Mouse (Mus musculus) midbrain, embryonic 15.5 days (tissue): Measurements from ENCODE around the gene Mrpl10. TPM values are rescaled to one million over a fixed set of nuclear protein-coding genes. Genes with fewer than 3 reads are reported as not detected.

Source experiments
- ATAC-seq: fragments of 200-750 bp; cut with Nextera tagmentation; replicated peaks from 2 replicates; pipeline ENCODE4 v1.8.0; 2017; ENCODE audit warnings: moderate TSS enrichment
- H3K27ac ChIP-seq: fragments of 300-500 bp; sonication (generic); 2 replicates; pipeline ENCODE4 v1.5.1; 2015; ENCODE audit warnings: mild to moderate bottlenecking, inconsistent platforms
- H3K27me3 ChIP-seq: fragments of 300-500 bp; sonication (generic); replicated peaks from 2 replicates; pipeline ENCODE4 v1.6.1; 2015; ENCODE audit warnings: inconsistent platforms
- H3K36me3 ChIP-seq: fragments of 300-500 bp; sonication (generic); replicated peaks from 2 replicates; pipeline ENCODE4 v1.6.1; 2015; ENCODE audit warnings: inconsistent platforms
- H3K4me1 ChIP-seq: fragments of 300-500 bp; sonication (generic); 2 replicates; pipeline ENCODE4 v1.6.1; 2015; ENCODE audit warnings: inconsistent platforms
- H3K4me2 ChIP-seq: fragments of 300-500 bp; sonication (generic); 2 replicates; pipeline ENCODE4 v1.6.1; 2015; ENCODE audit warnings: inconsistent platforms, mild to moderate bottlenecking, moderate library complexity
- H3K4me3 ChIP-seq: fragments of 300-500 bp; sonication (generic); 2 replicates; pipeline ENCODE4 v1.5.1; 2015; ENCODE audit warnings: mild to moderate bottlenecking, inconsistent platforms
- H3K9ac ChIP-seq: fragments of 300-500 bp; sonication (generic); 2 replicates; pipeline ENCODE4 v1.6.1; 2015; ENCODE audit warnings: mild to moderate bottlenecking, inconsistent platforms
- H3K9me3 ChIP-seq: fragments of 300-500 bp; sonication (generic); 2 replicates; pipeline ENCODE4 v1.6.1; 2016; ENCODE audit warnings: inconsistent platforms
- WGBS: fragments of 180-500 bp; shearing (Covaris S2); methylation state at CpG from one replicate; pipeline ENCODE4 v1.1.7; 2015; ENCODE audit warnings: mixed read lengths; 5-methylcytosine and 5-hydroxymethylcytosine counted together
- polyA plus RNA-seq: library from polyadenylated mRNA; unstranded; fragments of >200 nt; fragmentation: Nextera tagmentation; extraction: Ambion mirVana; gene quantifications from 2 replicates; pipeline ENCODE4 v1.2.1, GENCODE M21; 2015

Mrpl10 gene
- polyA plus RNA-seq, 1 experiment from 2014 or later = 54.5 TPM

- no peak overlapping the region for H3K27ac ChIP-seq
- H3K9ac ChIP-seq = no peak overlapping the region
- ATAC-seq = no peak
- H3K4me2 ChIP-seq = no peak overlapping the region
- H3K4me1 ChIP-seq = peaks cover 9% of the 10 kb centered on the region
- no peaks in the 10 kb centered on the region for H3K36me3 ChIP-seq
- H3K27me3 ChIP-seq = no peaks in the 10 kb centered on the region
- no peaks in the 10 kb centered on the region for H3K9me3 ChIP-seq
- H3K4me3 ChIP-seq = no peak overlapping the region
- WGBS = 95% methylated on average over 4 of the region's 4 CpGs
Measured at GRCm38 (mm10) chr11:97033781-97034180, 7.6 kb upstream of the Mrpl10 start.

- 78% methylated on average over 5 of the region's 5 CpGs for WGBS
- no peaks in the 10 kb centered on the region for H3K36me3 ChIP-seq
- H3K4me3 ChIP-seq = no peak overlapping the region
- peaks cover 6% of the 10 kb centered on the region; the same call in 1 of the 2 replicates for H3K4me1 ChIP-seq
- H3K9ac ChIP-seq = no peak overlapping the region
- no peak overlapping the region for H3K4me2 ChIP-seq
- no peak for ATAC-seq
- no peak overlapping the region for H3K27ac ChIP-seq
- H3K27me3 ChIP-seq = no peaks in the 10 kb centered on the region
- H3K9me3 ChIP-seq = no peaks in the 10 kb centered on the region
Measured at GRCm38 (mm10) chr11:97036141-97036540, 5.2 kb upstream of the Mrpl10 start.

GRCm38 (mm10) chr11:97038881-97039280 lies 2.5 kb upstream of the Mrpl10 start:
- Histone ChIP-seq H3K27ac (no peak overlapping the region), H3K4me3 (no peak overlapping the region), H3K36me3 (no peaks in the 10 kb centered on the region), H3K27me3 (no peaks in the 10 kb centered on the region), H3K4me2 (no peak overlapping the region), H3K4me1 (peaks cover 15% of the 10 kb centered on the region), H3K9me3 (no peaks in the 10 kb centered on the region), H3K9ac (no peak overlapping the region)
- WGBS = 64% methylated on average over 7 of the region's 7 CpGs
- ATAC-seq = no peak

GRCm38 (mm10) chr11:97040301-97041021 lies 899 bp upstream of the Mrpl10 start:
- Histone ChIP-seq H3K9me3 (no peaks in the 10 kb centered on the region), H3K4me2 (peak overlapping the region; percentile 75), H3K4me1 (peaks cover 15% of the 10 kb centered on the region), H3K9ac (no peak overlapping the region), H3K4me3 (peak overlapping the region; percentile 91), H3K27ac (no peak overlapping the region), H3K36me3 (no peaks in the 10 kb centered on the region), H3K27me3 (no peaks in the 10 kb centered on the region)
- WGBS = 55% methylated on average over 12 of the region's 12 CpGs
- ATAC-seq = peak; percentile 3; the same call in 1 of the 2 replicates

GRCm38 (mm10) chr11:97044902-97045301 lies 3.5 kb downstream of the Mrpl10 start:
- H3K27me3 ChIP-seq = no peaks in the 10 kb centered on the region
- no peak overlapping the region for H3K4me3 ChIP-seq
- no peak for ATAC-seq
- H3K9me3 ChIP-seq = no peaks in the 10 kb centered on the region
- no peak overlapping the region for H3K4me2 ChIP-seq
- no peaks in the 10 kb centered on the region for H3K36me3 ChIP-seq
- 96% methylated on average over 8 of the region's 8 CpGs for WGBS
- H3K9ac ChIP-seq = no peak overlapping the region
- peaks cover 15% of the 10 kb centered on the region for H3K4me1 ChIP-seq
- no peak overlapping the region for H3K27ac ChIP-seq

- Histone ChIP-seq H3K27me3 (no peaks in the 10 kb centered on the region), H3K9me3 (no peaks in the 10 kb centered on the region), H3K4me1 (peaks cover 21% of the 10 kb centered on the region), H3K27ac (no peak overlapping the region), H3K9ac (no peak overlapping the region), H3K4me3 (no peak overlapping the region), H3K4me2 (no peak overlapping the region), H3K36me3 (no peaks in the 10 kb centered on the region)
- ATAC-seq = no peak
- WGBS = 81% methylated on average over 7 of the region's 7 CpGs
Measured at GRCm38 (mm10) chr11:97045861-97046260, 4.5 kb downstream of the Mrpl10 start.

DNA sequence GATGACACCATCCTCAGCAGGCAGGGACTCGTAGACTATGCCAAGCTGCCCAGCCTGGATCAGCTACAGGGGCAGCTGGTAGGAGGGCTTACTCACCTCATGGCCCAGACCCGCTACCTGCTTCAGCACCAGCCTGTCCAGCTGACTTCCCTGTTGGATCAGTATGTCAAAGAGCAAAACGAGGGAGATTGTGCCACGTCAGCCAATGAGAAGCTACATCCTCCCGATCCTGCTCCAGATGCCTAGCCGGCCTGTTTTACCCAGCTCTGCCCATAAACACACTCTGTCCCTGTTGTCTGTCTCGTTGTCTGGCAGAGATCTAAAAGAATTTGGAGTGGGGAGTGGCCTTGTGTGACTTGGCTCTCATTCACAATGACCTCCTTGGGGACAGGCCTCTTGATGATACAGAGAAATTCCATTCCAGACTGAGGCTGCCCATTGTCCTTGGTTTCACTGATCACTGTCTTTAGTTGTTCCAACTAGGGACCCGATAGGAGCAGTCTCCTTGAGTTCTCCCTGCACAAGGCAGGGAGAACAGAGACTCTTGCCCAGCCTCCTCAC lies 6.8 kb downstream of the Mrpl10 start:
- no peaks in the 10 kb centered on the region for H3K27me3 ChIP-seq

DNA sequence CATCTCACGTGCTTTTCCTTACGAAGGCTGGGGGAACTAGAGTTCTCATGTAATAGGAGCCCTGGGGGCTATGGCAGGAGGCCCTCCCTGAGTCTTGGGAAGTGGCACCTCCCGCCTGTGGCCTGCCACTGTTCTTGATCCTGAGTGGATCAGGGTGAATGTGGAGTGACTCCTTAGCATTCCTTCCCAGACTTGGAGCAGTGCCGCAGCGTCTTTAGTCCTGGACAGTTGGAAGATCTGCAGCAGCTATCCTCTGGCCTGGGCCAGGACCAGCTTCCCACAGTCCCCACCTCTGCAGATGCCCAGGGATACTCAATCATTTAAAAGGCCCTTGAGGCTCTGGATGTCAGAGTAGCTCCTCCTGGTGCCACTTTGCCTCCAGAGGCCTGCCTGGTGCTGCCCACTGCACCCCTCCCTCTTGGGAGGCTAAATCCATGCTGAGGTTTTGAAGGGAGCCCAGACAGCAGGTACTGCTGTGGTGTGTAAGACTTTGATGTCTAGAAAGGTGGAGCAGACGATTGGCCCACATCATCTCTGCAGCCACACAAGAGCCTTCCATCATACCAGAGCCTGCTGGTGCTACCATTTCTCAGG lies 8.2 kb downstream of the Mrpl10 start:
- no peak overlapping the region for H3K27ac ChIP-seq
- no peaks in the 10 kb centered on the region for H3K9me3 ChIP-seq
- H3K4me2 ChIP-seq = no peak overlapping the region
- no peak overlapping the region for H3K9ac ChIP-seq
- H3K36me3 ChIP-seq = peaks cover 11% of the 10 kb centered on the region; the same call in 1 of the 2 replicates
- no peaks in the 10 kb centered on the region for H3K27me3 ChIP-seq
- ATAC-seq = no peak
- peaks cover 27% of the 10 kb centered on the region for H3K4me1 ChIP-seq
- H3K4me3 ChIP-seq = no peak overlapping the region
- 77% methylated on average over 6 of the region's 6 CpGs for WGBS

More for the DNA sequence above, 6.8 kb downstream of the Mrpl10 start:
- Histone ChIP-seq H3K9me3 (no peaks in the 10 kb centered on the region), H3K36me3 (no peaks in the 10 kb centered on the region), H3K4me3 (no peak overlapping the region), H3K4me2 (no peak overlapping the region), H3K9ac (no peak overlapping the region), H3K27ac (no peak overlapping the region), H3K4me1 (peaks cover 27% of the 10 kb centered on the region)
- 83% methylated on average over 8 of the region's 8 CpGs for WGBS
- ATAC-seq = no peak

GRCm38 (mm10) chr11:97050216-97050943 lies 9.0 kb downstream of the Mrpl10 start, which contains the start of gene Osbpl7:
Osbpl7 (plus strand) TSS chr11:97050628.
- ATAC-seq = peak; percentile 86
- 6% methylated on average over 18 of the region's 18 CpGs for WGBS
- H3K9me3 ChIP-seq = no peaks in the 10 kb centered on the region
- peak within 1 kb of the TSS; percentile 61 for H3K4me3 ChIP-seq
- peak within 1 kb of the TSS; percentile 67 for H3K27ac ChIP-seq
- peak within 1 kb of the TSS; percentile 96 for H3K4me2 ChIP-seq
- peak within 1 kb of the TSS; percentile 79 for H3K9ac ChIP-seq
- H3K36me3 ChIP-seq = peaks cover 19% of the 10 kb centered on the region; the same call in 1 of the 2 replicates
- H3K27me3 ChIP-seq = no peaks in the 10 kb centered on the region
- H3K4me1 ChIP-seq = peaks cover 27% of the 10 kb centered on the region

DNA sequence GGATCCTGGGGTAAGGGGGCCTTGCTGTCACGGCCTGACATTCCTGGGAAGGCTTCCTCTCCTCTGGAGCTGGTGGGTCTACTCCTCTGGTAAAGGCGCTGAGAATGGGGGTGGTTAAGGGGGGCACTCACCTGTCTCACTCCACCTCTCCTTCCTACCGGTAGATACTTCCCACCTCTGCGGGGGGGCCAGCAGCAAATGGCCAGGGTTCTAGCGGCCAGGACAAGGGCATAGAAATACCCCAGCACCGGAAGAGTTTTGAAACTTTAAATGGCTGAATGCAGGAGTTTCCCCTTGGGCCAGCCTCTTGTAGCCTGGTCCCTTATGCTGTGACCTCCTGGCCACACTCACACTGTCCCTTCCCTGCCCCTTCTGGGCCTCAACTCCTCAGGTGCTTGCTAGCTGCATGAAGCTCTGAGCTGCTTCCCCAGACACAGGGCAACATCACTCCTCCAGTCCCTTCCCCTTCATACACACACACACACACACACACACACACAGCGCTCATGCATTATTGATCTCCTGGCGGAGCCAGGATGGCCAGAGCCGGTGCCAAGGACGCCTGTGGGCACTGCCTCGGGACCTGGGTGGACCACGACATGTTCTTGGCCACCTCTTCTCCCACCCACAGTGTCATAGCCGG lies 9.7 kb downstream of the Mrpl10 start:
- Histone ChIP-seq H3K27ac (peak overlapping the region; percentile 67), H3K4me3 (peak overlapping the region; percentile 61), H3K27me3 (no peaks in the 10 kb centered on the region), H3K4me1 (peaks cover 27% of the 10 kb centered on the region), H3K36me3 (peaks cover 25% of the 10 kb centered on the region; the same call in 1 of the 2 replicates), H3K9ac (peak overlapping the region; percentile 79), H3K4me2 (peak overlapping the region; percentile 96), H3K9me3 (no peaks in the 10 kb centered on the region)
- peak; percentile 59 for ATAC-seq
- 18% methylated on average over 13 of the region's 13 CpGs for WGBS

GRCm38 (mm10) chr11:97052219-97052646 lies 10.9 kb downstream of the Mrpl10 start:
- Histone ChIP-seq H3K9me3 (no peaks in the 10 kb centered on the region), H3K4me1 (peaks cover 27% of the 10 kb centered on the region), H3K9ac (no peak overlapping the region), H3K27ac (no peak overlapping the region), H3K4me3 (no peak overlapping the region), H3K4me2 (no peak overlapping the region), H3K27me3 (no peaks in the 10 kb centered on the region), H3K36me3 (peaks cover 30% of the 10 kb centered on the region; the same call in 1 of the 2 replicates)
- no peak for ATAC-seq
- 34% methylated on average over 11 of the region's 11 CpGs for WGBS
